Mouse (Mus musculus): ENCODE measurements around the gene Pqlc3. TPM values are rescaled to one million over a fixed set of nuclear protein-coding genes. Genes with fewer than 3 reads are reported as not detected.

The Pqlc3 gene
- total and polyA plus RNA-seq, 3 experiments = 2.6 to 13.6 (median 2.8) TPM

GRCm38 (mm10) chr12:17038246-17038645 lies 38.0 kb upstream of the Pqlc3 start:
- Histone ChIP-seq H3K4me3 (no peak overlapping the region), H3K4me1 (ENCODE audit: control insufficient read depth, insufficient read depth, low read length) (no peaks in the 10 kb centered on the region), H3K27me3 (ENCODE audit: control insufficient read depth, insufficient read depth, low read length) (no peaks in the 10 kb centered on the region), H3K36me3 (ENCODE audit: control insufficient read depth, insufficient read depth, low read length) (no peaks in the 10 kb centered on the region), H3K79me2 (replicated peaks; ENCODE audit: control insufficient read depth, insufficient read depth, low read length) (no peaks in the 10 kb centered on the region), H3K27ac (no peak overlapping the region), H3K9ac (ENCODE audit: low read depth, low read length) (no peak overlapping the region)
- TF ChIP-seq POLR2A (IDR thresholded peaks at IDR 0.05; ENCODE audit: insufficient read depth, low read depth, low read length) (no peak), CTCF (IDR thresholded peaks at IDR 0.05) (no peak), EP300 (IDR thresholded peaks at IDR 0.05; ENCODE audit: insufficient read depth, low read depth, low read length) (no peak)
- WGBS = 71% methylated on average over 6 of the region's 6 CpGs
- intact Hi-C loops (cut with DNase I) = no loop called here
- no peak for DNase-seq

- Histone ChIP-seq H3K27me3 (ENCODE audit: control insufficient read depth, insufficient read depth, low read length) (no peaks in the 10 kb centered on the region), H3K36me3 (ENCODE audit: control insufficient read depth, insufficient read depth, low read length) (no peaks in the 10 kb centered on the region), H3K9ac (ENCODE audit: low read depth, low read length) (no peak overlapping the region), H3K4me3 (no peak overlapping the region), H3K4me1 (ENCODE audit: control insufficient read depth, insufficient read depth, low read length) (no peaks in the 10 kb centered on the region), H3K79me2 (replicated peaks; ENCODE audit: control insufficient read depth, insufficient read depth, low read length) (no peaks in the 10 kb centered on the region), H3K27ac (no peak overlapping the region)
- WGBS = 59% methylated on average over 14 of the region's 14 CpGs
- intact Hi-C loops (cut with DNase I) = no loop called here
- TF ChIP-seq CTCF (IDR thresholded peaks at IDR 0.05) = no peak
- TF ChIP-seq EP300 (IDR thresholded peaks at IDR 0.05; ENCODE audit: insufficient read depth, low read depth, low read length) = no peak
- TF ChIP-seq POLR2A (IDR thresholded peaks at IDR 0.05; ENCODE audit: insufficient read depth, low read depth, low read length) = no peak
- no peak for DNase-seq
Observed at GRCm38 (mm10) chr12:17037053-17037610, 36.9 kb upstream of the Pqlc3 start.

- no peak overlapping the region for H3K27ac ChIP-seq
- no peaks in the 10 kb centered on the region for H3K36me3 ChIP-seq (ENCODE audit: control insufficient read depth, insufficient read depth, low read length)
- intact Hi-C loops (cut with DNase I) = no loop called here
- no peaks in the 10 kb centered on the region for H3K79me2 ChIP-seq (replicated peaks; ENCODE audit: control insufficient read depth, insufficient read depth, low read length)
- H3K4me1 ChIP-seq (ENCODE audit: control insufficient read depth, insufficient read depth, low read length) = no peaks in the 10 kb centered on the region
- DNase-seq = no peak
- TF ChIP-seq CTCF (IDR thresholded peaks at IDR 0.05) (no peak), EP300 (IDR thresholded peaks at IDR 0.05; ENCODE audit: insufficient read depth, low read depth, low read length) (no peak), POLR2A (IDR thresholded peaks at IDR 0.05; ENCODE audit: insufficient read depth, low read depth, low read length) (no peak)
- H3K9ac ChIP-seq (ENCODE audit: low read depth, low read length) = no peak overlapping the region
- WGBS = 42% methylated on average over 9 of the region's 9 CpGs
- no peak overlapping the region for H3K4me3 ChIP-seq
- no peaks in the 10 kb centered on the region for H3K27me3 ChIP-seq (ENCODE audit: control insufficient read depth, insufficient read depth, low read length)
Observed at GRCm38 (mm10) chr12:17036532-17036931, 36.3 kb upstream of the Pqlc3 start.

GRCm38 (mm10) chr12:17035128-17035527 lies 34.9 kb upstream of the Pqlc3 start:
- Histone ChIP-seq H3K27ac (no peak overlapping the region), H3K4me3 (no peak overlapping the region), H3K4me1 (ENCODE audit: control insufficient read depth, insufficient read depth, low read length) (no peaks in the 10 kb centered on the region), H3K27me3 (ENCODE audit: control insufficient read depth, insufficient read depth, low read length) (no peaks in the 10 kb centered on the region), H3K9ac (ENCODE audit: low read depth, low read length) (no peak overlapping the region), H3K79me2 (replicated peaks; ENCODE audit: control insufficient read depth, insufficient read depth, low read length) (no peaks in the 10 kb centered on the region), H3K36me3 (ENCODE audit: control insufficient read depth, insufficient read depth, low read length) (no peaks in the 10 kb centered on the region)
- 60% methylated on average over 2 of the region's 2 CpGs for WGBS
- DNase-seq = no peak
- intact Hi-C loops (cut with DNase I) = no loop called here
- TF ChIP-seq POLR2A (IDR thresholded peaks at IDR 0.05; ENCODE audit: insufficient read depth, low read depth, low read length) (no peak), CTCF (IDR thresholded peaks at IDR 0.05) (peak; percentile 57)

- no peak overlapping the region for H3K27ac ChIP-seq
- H3K79me2 ChIP-seq (replicated peaks; ENCODE audit: control insufficient read depth, insufficient read depth, low read length) = no peaks in the 10 kb centered on the region
- H3K9ac ChIP-seq (ENCODE audit: low read depth, low read length) = no peak overlapping the region
- H3K36me3 ChIP-seq (ENCODE audit: control insufficient read depth, insufficient read depth, low read length) = no peaks in the 10 kb centered on the region
- H3K27me3 ChIP-seq (ENCODE audit: control insufficient read depth, insufficient read depth, low read length) = no peaks in the 10 kb centered on the region
- no peak for DNase-seq
- intact Hi-C loops (cut with DNase I) = no loop called here
- 85% methylated on average over 5 of the region's 5 CpGs for WGBS
- no peaks in the 10 kb centered on the region for H3K4me1 ChIP-seq (ENCODE audit: control insufficient read depth, insufficient read depth, low read length)
- no peak for TF ChIP-seq POLR2A (IDR thresholded peaks at IDR 0.05; ENCODE audit: insufficient read depth, low read depth, low read length)
- no peak for TF ChIP-seq EP300 (IDR thresholded peaks at IDR 0.05; ENCODE audit: insufficient read depth, low read depth, low read length)
- TF ChIP-seq CTCF (IDR thresholded peaks at IDR 0.05) = no peak
- H3K4me3 ChIP-seq = no peak overlapping the region
Observed at GRCm38 (mm10) chr12:17034671-17035070, 34.5 kb upstream of the Pqlc3 start.

- Histone ChIP-seq H3K27ac (no peak overlapping the region), H3K4me1 (ENCODE audit: control insufficient read depth, insufficient read depth, low read length) (no peaks in the 10 kb centered on the region), H3K9ac (ENCODE audit: low read depth, low read length) (no peak overlapping the region), H3K4me3 (no peak overlapping the region), H3K27me3 (ENCODE audit: control insufficient read depth, insufficient read depth, low read length) (no peaks in the 10 kb centered on the region), H3K36me3 (ENCODE audit: control insufficient read depth, insufficient read depth, low read length) (no peaks in the 10 kb centered on the region), H3K79me2 (replicated peaks; ENCODE audit: control insufficient read depth, insufficient read depth, low read length) (no peaks in the 10 kb centered on the region)
- no peak for DNase-seq
- WGBS = 63% methylated on average over 9 of the region's 9 CpGs
- intact Hi-C loops (cut with DNase I) = no loop called here
- TF ChIP-seq POLR2A (IDR thresholded peaks at IDR 0.05; ENCODE audit: insufficient read depth, low read depth, low read length) = no peak
- no peak for TF ChIP-seq CTCF (IDR thresholded peaks at IDR 0.05)
- no peak for TF ChIP-seq EP300 (IDR thresholded peaks at IDR 0.05; ENCODE audit: insufficient read depth, low read depth, low read length)
Observed at GRCm38 (mm10) chr12:17033464-17033841, 33.2 kb upstream of the Pqlc3 start.

All from heart, adult 2 months (tissue).